Mouse (Mus musculus): ENCODE measurements around the gene Cmtm5. TPM values are rescaled to one million over a fixed set of nuclear protein-coding genes. Genes with fewer than 3 reads are reported as not detected.
"Not testable (repeated sequence)": the region's sequence is repeated elsewhere in the genome, so short reads cannot be mapped to it uniquely, and the experiment has no call there.

Cmtm5 gene
- polyA plus RNA-seq, 1 experiment from 2014 or later = 2.1 TPM

GRCm38 (mm10) chr14:54945975-54946704, 10.1 kb downstream of the Cmtm5 start:
- Histone ChIP-seq H3K36me3 (ENCODE audit: control insufficient read depth, insufficient read depth) (no peaks in the 10 kb centered on the region), H3K9me3 (ENCODE audit: control insufficient read depth) (no peaks in the 10 kb centered on the region), H3K27me3 (replicated peaks; ENCODE audit: control insufficient read depth, insufficient read depth, low read length) (no peaks in the 10 kb centered on the region), H3K27ac (ENCODE audit: low read depth, low read length) (no peak overlapping the region), H3K4me3 (ENCODE audit: low read depth, low read length) (no peak overlapping the region), H3K4me1 (replicated peaks; ENCODE audit: control insufficient read depth, insufficient read depth, low read length) (no peaks in the 10 kb centered on the region), H3K4me2 (replicated peaks; ENCODE audit: low read depth) (no peak overlapping the region), H3K9ac (ENCODE audit: low read depth, low read length) (no peak overlapping the region)
- no peak for ATAC-seq
- no peak for TF ChIP-seq CTCF (IDR thresholded peaks at IDR 0.05; ENCODE audit: low read depth)
- 72% methylated on average over 19 of the region's 19 CpGs for WGBS

DNA sequence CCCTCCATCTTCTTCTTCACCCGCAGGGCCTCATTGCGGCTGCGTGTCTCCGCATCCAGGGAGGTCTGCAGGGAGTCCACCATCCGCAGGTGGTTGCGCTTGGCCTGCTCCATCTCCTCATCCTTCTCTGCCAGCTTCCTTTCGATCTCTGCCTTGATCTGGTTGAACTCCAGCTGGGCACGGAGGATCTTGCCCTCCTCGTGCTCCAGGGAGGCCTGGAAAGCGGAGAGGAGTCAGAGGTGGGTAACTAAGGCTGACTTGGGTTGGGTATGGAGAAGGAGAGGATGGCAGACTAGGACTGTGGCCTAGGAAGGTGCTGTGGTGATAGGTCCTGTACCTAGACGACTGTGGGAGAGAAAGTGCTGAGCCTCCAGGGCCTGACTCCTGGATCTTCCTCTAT, 10.9 kb downstream of the Cmtm5 start:
- H3K4me3 ChIP-seq (ENCODE audit: low read depth, low read length); H3K9me3 ChIP-seq (ENCODE audit: control insufficient read depth); H3K4me2 ChIP-seq (replicated peaks; ENCODE audit: low read depth); ATAC-seq; H3K9ac ChIP-seq (ENCODE audit: low read depth, low read length); H3K27ac ChIP-seq (ENCODE audit: low read depth, low read length); H3K27me3 ChIP-seq (replicated peaks; ENCODE audit: control insufficient read depth, insufficient read depth, low read length); H3K36me3 ChIP-seq (ENCODE audit: control insufficient read depth, insufficient read depth); H3K4me1 ChIP-seq (replicated peaks; ENCODE audit: control insufficient read depth, insufficient read depth, low read length): not testable (repeated sequence)
- WGBS = 91% methylated on average over 9 of the region's 11 CpGs

GRCm38 (mm10) chr14:54948781-54949180, 12.7 kb downstream of the Cmtm5 start:
- no peak overlapping the region for H3K9ac ChIP-seq (ENCODE audit: low read depth, low read length)
- 82% methylated on average over 9 of the region's 9 CpGs for WGBS
- H3K27ac ChIP-seq (ENCODE audit: low read depth, low read length) = no peak overlapping the region
- no peaks in the 10 kb centered on the region for H3K9me3 ChIP-seq (ENCODE audit: control insufficient read depth)
- no peak overlapping the region for H3K4me2 ChIP-seq (replicated peaks; ENCODE audit: low read depth)
- H3K4me3 ChIP-seq (ENCODE audit: low read depth, low read length) = no peak overlapping the region
- H3K4me1 ChIP-seq (replicated peaks; ENCODE audit: control insufficient read depth, insufficient read depth, low read length) = no peaks in the 10 kb centered on the region
- TF ChIP-seq CTCF (IDR thresholded peaks at IDR 0.05; ENCODE audit: low read depth) = no peak
- ATAC-seq = no peak
- no peaks in the 10 kb centered on the region for H3K27me3 ChIP-seq (replicated peaks; ENCODE audit: control insufficient read depth, insufficient read depth, low read length)
- no peaks in the 10 kb centered on the region for H3K36me3 ChIP-seq (ENCODE audit: control insufficient read depth, insufficient read depth)

DNA sequence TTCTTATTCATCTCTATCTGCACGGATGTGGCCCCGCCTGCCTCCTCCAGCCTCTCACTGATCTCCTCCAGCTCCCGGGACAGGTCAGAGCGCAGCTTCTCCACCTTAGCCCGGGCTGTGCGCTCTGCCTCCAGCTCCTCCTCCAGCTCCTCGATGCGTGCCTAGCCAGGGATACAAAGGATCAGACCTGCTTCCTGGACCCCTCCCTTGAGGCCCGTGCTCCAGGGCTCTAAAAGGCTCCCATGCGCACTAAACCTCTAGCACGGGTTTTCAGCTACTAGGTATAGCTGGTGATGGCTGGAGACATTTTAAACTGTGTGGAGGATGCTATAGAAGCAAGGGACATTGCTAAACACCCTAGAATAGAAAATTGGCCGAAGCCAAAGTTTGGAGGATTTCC, 14.4 kb downstream of the Cmtm5 start:
- no peak overlapping the region for H3K4me3 ChIP-seq (ENCODE audit: low read depth, low read length)
- no peaks in the 10 kb centered on the region for H3K27me3 ChIP-seq (replicated peaks; ENCODE audit: control insufficient read depth, insufficient read depth, low read length)
- H3K9ac ChIP-seq (ENCODE audit: low read depth, low read length) = no peak overlapping the region
- WGBS = 53% methylated on average over 12 of the region's 12 CpGs
- H3K36me3 ChIP-seq (ENCODE audit: control insufficient read depth, insufficient read depth) = no peaks in the 10 kb centered on the region
- H3K27ac ChIP-seq (ENCODE audit: low read depth, low read length) = no peak overlapping the region
- H3K9me3 ChIP-seq (ENCODE audit: control insufficient read depth) = no peaks in the 10 kb centered on the region
- ATAC-seq = no peak
- H3K4me1 ChIP-seq (replicated peaks; ENCODE audit: control insufficient read depth, insufficient read depth, low read length) = no peaks in the 10 kb centered on the region
- no peak for TF ChIP-seq CTCF (IDR thresholded peaks at IDR 0.05; ENCODE audit: low read depth)
- no peak overlapping the region for H3K4me2 ChIP-seq (replicated peaks; ENCODE audit: low read depth)

DNA sequence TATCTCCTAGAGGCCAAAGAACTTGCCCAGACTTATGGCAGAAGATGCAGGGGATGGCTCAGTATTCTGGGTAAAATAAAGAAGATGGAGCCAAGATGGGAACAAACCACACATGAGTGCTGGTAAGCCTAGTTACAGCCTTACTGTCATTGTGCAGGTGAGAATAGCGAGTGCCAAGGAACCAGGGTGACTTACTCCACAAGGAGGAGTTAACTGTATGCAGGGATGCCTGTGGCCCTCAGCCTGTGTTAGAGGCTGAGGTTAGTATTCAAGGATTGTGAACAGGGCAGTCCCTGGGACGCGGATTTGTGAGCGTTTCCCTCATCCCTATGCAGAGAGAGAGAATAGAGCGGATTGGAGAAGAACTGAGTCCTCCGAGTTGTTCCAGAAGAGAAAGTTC, 15.5 kb downstream of the Cmtm5 start:
- Histone ChIP-seq H3K27ac (ENCODE audit: low read depth, low read length) (no peak overlapping the region), H3K4me2 (replicated peaks; ENCODE audit: low read depth) (no peak overlapping the region), H3K36me3 (ENCODE audit: control insufficient read depth, insufficient read depth) (no peaks in the 10 kb centered on the region), H3K9me3 (ENCODE audit: control insufficient read depth) (no peaks in the 10 kb centered on the region), H3K4me3 (ENCODE audit: low read depth, low read length) (no peak overlapping the region), H3K9ac (ENCODE audit: low read depth, low read length) (no peak overlapping the region), H3K27me3 (replicated peaks; ENCODE audit: control insufficient read depth, insufficient read depth, low read length) (no peaks in the 10 kb centered on the region), H3K4me1 (replicated peaks; ENCODE audit: control insufficient read depth, insufficient read depth, low read length) (no peaks in the 10 kb centered on the region)
- TF ChIP-seq CTCF (IDR thresholded peaks at IDR 0.05; ENCODE audit: low read depth) = no peak
- WGBS = 85% methylated on average over 6 of the region's 6 CpGs
- ATAC-seq = no peak

DNA sequence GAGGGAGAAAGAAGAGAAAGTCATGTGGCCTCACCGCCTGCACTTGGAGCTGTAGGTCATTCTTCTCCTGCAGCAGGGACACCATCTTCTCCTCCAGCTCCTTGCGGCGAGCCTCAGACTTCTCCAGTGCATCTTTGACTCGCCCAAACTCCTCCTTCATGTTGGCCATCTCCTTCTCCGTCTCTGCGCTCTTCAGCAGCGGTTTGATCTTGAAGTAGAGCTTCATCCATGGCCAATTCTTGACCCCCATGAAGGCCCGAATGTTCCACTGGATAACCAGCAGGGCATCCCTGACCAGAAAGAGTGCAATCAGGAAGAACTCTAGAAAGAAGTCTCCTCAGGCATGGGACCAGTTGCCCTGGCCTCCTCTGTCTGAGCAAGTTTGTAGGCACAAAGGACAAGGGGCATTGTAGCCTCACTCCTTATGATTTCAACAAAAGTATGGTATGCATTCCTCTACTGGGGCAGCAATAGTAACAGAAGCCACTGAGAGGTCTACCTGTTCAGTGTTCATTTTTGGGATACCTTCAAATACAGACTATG, 17.7 kb downstream of the Cmtm5 start:
- Histone ChIP-seq H3K4me2 (replicated peaks; ENCODE audit: low read depth) (no peak overlapping the region), H3K36me3 (ENCODE audit: control insufficient read depth, insufficient read depth) (no peaks in the 10 kb centered on the region), H3K4me3 (ENCODE audit: low read depth, low read length) (no peak overlapping the region), H3K27ac (ENCODE audit: low read depth, low read length) (no peak overlapping the region), H3K4me1 (replicated peaks; ENCODE audit: control insufficient read depth, insufficient read depth, low read length) (no peaks in the 10 kb centered on the region), H3K27me3 (replicated peaks; ENCODE audit: control insufficient read depth, insufficient read depth, low read length) (no peaks in the 10 kb centered on the region), H3K9ac (ENCODE audit: low read depth, low read length) (no peak overlapping the region), H3K9me3 (ENCODE audit: control insufficient read depth) (no peaks in the 10 kb centered on the region)
- no peak for TF ChIP-seq CTCF (IDR thresholded peaks at IDR 0.05; ENCODE audit: low read depth)
- ATAC-seq = no peak
- 88% methylated on average over 8 of the region's 8 CpGs for WGBS

Data from intestine, postnatal 0 days (tissue).